Mouse (Mus musculus) T-helper 17 cell (primary cell): ENCODE data around the gene En2.

Experiments used
- in situ Hi-C, 2 experiments: fragments of 300-600 bp; cut with MboI, MseI; formaldehyde crosslinking; loops; 1 replicate in 1 of 2; 2 replicates in 1 of 2; pipeline ENCODE4 v1.15.1; 2025; ENCODE audit warnings: high pct_unique_total_duplicates in 2 of 2

En2 gene

GRCm38 (mm10) chr5:28165358-28166255, at the start of gene En2:
TSS of gene En2 (plus strand) at chr5:28165694.
- in situ Hi-C loops = no loop called here

DNA sequence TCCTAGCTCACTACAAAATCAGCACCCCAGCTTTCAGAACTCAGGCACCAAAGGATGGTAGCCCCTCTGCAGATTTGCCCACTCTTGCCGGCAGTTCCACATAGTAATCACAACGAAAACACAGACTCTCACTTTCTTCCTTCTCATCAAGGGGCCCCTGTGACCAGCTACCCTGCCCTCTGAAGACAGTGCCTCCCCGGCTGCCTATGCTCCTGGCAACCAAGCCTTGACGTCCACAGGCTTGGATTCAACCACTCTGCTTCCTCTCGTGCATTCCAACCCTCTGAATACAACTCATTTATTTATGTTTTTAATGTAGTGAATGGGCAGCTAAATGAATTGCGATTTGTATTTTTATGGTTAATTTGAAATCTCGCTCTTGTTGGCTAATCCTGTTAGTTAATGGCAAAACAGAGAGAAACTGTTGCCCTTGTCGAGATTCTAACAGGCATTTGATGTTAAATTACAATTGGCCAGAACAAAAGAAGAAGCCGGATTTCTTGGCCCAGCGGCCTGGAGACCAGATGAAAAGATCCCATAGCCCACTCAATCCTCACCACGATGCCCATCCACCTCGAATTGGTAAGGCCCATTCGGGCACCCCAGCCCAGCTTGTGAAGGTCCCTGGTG, 48.1 kb upstream of the En2 start:
- in situ Hi-C loops = no loop called here

- in situ Hi-C loops = no loop called here
Measured at GRCm38 (mm10) chr5:28117882-28118530, 47.5 kb upstream of the En2 start.

- in situ Hi-C loops = no loop called here
Measured at GRCm38 (mm10) chr5:28118531-28118925, 47.0 kb upstream of the En2 start.

DNA sequence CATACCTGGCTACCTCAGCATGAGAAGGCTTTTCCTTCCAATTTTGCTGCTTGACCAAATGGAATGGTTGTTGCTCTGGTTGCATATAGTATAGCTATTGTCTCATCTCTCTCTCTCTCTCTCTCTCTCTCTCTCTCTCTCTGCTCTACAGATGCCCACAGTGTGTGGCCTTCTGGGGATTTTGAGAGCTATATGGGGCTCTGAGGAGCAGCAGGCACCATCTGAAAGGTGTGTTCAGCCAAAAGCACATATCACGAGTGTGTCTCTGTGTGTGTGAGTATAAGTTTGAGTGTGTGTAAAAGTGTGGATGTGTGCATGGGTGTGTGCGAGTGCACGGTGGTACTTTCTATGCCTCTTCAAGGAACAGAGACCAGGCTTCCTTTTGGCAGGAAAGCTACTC, 45.9 kb upstream of the En2 start:
- in situ Hi-C loops = no loop called here

DNA sequence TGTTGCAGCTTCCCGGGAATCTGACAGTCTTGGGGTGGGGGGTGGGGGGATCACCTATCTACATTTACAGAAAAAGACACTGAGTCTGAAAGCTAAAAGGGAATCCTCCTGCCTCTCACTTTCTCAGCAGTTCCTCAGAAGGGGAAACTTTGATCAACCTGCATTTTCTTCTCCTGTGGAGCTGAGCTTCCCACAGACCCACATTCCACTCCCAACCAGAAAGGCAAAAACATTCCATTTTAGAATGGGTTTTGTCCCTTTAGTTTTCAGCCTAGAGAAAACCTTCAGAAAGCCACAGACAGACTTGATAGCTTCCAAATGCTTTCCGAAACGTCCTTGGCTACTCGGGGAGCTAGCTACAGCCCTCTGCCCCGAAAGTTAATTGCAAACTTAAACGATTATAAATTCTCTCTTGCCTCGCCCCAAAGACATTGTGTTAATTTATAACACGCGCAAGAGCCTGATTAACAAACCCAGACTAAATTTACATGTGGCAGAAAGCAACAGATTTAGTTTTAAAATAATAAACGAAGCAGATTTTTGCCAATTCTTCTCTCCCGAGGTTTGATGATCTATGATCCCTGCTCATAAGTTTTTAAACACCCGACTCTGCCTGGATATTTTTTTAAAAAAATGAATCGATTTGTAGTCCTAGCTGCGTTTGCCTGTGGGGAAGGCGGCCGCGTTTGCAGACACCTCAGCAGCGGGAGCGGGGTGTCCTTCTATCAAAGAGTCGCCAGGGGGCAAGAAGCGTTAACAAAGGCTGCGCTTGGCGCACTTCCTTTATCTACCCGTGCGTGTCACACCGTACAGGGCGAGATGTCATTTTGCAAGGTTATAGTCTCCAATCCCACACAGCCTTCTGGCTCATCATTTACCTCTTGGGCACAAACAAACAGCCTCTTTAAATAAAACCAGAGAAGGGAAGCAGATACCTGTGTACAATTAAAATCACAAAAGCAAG, 42.7 kb upstream of the En2 start:
- in situ Hi-C loops = no loop called here

DNA sequence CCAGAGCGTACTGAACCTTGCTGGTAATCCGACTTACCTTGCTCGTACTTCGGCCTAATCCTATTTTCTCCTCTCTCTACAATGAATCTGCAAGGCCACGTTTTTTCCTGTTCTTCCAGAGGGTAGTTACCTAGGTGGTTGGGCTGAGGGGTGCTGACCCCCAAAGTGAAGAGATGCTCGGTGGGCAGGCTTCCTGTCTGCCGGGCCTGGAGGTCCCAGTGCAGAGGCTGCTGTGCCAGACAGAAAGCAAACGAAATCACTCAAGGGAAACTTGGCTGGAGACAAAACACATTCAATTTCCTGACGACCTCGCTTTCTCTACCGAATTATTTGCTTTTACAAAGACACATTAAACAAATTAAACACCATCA, 42.1 kb upstream of the En2 start:
- in situ Hi-C loops = no loop called here

DNA sequence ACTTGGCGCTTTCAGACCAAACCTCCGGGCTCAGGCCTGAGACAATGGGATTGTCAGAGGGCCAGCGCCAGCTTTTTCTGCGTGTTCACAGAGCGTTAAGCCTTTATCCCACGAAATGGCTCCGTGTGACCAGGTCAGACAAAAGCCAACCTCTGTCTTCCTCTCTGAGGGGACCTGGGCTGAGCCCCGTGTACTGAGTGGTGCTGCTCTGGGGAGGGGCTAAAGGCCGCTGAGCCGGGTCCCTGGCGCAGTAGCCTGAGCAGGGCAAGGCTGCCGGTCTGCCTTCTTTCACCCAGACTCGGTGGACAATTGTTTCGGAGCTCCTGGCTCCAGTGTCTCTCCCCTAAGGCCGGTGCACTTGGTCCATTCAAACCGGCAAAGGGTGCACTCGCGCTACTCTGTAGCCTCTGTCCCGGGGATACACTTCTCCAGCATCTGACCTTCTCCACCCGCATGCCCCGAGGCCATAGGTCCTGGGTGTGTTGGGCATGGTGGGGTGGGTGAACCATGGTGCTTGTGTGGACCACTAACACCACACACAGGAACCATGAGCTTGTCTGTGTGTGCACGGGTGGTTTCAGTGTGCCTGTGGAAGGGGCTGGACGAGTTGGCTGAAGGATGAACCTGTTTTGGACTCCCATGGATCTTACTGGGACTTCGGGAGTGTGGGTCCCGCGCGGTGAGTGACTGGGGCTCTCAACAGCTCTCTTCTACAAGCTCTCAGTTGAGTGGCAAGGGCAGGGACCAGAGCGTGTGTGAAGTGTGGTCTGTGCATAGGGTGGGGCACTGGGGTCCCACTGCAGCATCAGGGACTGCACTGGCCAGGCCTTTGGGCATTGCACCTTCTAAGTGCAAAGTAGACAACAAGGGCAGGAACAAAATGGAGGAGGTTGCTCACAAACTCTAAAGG, 40.9 kb upstream of the En2 start:
- in situ Hi-C loops = no loop called here

DNA sequence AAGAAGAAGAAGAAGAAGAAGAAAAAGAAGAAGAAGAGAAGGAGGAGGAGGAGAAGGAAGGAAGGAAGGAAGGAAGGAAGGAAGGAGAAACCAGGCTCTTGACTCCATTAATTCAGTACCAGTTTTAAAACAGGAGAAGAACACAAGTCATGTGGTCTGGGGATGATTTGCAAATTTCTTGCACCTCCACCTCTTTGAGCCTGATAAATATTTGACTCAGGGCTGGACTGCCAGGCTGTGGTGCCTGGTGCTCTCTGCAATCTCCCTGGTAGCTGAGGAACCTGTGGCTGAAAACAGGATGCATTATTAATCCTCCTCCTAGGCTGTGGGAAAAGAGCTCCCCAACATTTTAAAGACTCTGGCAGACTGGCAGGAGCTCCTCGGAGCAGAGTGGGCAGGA, 36.6 kb upstream of the En2 start:
- in situ Hi-C loops = no loop called here

DNA sequence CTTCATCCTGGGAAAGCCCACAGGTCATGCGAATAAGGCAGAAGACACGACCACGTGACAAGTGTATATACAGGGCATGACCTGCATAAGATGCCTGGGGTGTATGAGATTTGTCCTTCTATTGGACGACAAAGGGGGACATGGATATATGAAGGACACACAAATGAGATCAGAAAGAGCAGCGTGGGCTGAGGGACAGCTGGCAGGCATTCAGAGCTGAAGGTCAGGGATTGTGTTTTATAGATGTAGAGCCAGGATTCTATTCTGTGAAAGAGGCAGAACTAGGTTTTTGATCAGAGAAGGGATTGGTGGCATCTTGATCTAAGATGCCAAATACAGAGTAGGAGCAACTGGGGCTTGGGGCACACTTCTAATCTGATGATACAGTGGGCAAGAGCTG, 33.3 kb upstream of the En2 start:
- in situ Hi-C loops = no loop called here

DNA sequence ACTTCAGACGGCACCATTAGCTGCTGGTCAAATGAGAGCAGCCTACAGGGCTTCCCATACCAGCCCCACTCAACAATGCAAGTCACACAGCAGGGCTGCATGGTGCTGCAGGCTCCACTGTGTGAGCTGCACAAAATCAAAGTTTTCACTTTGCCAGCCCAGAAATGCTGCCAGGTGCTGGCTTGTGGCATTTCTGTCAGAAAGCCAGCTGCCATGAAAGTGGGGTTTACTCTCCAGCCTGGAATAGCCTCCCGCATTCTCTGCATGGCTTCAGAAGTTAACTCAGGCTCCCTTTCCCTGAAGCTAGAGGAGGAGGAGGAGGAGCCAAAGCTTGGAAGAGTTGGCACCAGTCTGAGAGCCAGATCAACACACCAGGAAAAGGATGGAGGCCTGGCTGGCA, 29.1 kb upstream of the En2 start:
- in situ Hi-C loops = no loop called here

DNA sequence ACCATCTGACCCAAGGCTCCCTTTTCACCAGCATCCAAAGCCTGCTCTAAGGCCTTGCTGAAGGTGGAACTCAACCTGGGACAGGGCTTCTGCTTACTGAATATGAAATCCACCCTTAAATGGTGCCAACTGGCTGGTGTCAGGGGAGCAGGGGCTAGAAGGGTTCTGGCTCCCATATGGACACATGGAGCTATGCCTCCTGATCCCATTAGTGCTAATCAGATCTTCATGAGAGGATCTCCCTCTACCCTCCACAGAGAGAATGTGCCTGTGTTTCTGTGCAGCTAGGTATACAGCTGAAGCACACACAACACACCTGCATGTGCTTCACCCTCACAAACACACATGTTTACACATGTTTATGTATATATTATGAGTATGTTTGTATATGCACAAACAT, 20.9 kb upstream of the En2 start:
- in situ Hi-C loops = no loop called here

DNA sequence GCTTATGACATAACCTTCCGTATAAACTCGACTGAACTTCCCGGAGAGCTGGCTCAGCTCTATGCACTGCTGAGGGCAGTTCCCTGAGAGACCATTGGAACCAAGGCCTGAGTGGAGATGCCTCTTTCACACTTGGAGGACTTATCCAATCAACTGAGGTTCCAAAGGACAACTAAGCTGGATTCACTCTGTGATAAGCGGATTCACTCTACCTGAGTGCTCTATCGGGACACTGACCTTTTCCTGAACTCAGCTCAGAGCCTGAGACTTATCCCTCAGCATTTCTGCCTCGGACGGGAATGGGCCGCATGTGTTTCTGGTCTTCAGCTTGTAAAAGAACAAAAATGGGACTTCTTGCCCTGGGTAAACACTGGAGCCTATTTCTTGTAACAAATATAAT, 19.5 kb upstream of the En2 start:
- in situ Hi-C loops = no loop called here

DNA sequence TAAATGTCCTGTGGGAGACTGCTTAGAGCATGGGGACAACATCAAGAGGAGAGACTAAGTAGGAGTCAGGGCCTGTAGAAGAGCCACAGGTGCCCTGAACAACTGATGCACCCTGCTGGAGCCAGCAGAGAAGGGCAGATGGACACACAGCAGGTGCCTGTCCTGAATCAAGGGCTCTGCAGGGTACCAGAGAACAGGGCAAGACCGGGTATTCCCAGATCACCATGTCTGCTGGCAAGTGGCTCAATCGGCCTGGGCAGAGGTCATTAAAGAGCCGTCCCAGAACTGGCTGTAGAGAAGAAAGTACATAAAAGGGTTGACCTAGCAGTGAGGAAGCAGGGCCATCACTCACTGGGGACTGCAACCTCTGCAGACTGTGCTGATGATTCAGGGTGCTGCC, 17.0 kb upstream of the En2 start:
- in situ Hi-C loops = no loop called here

DNA sequence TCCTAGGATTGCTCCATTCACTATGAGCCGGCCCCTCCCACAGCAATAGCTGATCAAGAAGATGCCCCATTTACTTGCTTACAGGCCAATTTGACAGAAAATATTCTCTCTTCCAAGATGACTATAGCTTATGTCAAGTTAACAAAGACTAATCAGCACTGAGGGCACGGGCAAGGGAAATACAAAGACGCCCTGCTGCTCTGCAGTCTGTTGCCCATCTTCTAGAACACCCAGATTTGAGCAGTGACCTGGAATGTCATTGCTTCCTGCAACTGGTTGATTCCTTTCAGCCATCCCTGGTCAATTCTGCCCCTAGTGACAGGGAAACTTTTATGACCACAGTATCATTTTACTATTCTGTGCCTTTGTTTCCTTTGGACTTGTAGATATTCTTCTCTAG, 16.1 kb upstream of the En2 start:
- in situ Hi-C loops = no loop called here

DNA sequence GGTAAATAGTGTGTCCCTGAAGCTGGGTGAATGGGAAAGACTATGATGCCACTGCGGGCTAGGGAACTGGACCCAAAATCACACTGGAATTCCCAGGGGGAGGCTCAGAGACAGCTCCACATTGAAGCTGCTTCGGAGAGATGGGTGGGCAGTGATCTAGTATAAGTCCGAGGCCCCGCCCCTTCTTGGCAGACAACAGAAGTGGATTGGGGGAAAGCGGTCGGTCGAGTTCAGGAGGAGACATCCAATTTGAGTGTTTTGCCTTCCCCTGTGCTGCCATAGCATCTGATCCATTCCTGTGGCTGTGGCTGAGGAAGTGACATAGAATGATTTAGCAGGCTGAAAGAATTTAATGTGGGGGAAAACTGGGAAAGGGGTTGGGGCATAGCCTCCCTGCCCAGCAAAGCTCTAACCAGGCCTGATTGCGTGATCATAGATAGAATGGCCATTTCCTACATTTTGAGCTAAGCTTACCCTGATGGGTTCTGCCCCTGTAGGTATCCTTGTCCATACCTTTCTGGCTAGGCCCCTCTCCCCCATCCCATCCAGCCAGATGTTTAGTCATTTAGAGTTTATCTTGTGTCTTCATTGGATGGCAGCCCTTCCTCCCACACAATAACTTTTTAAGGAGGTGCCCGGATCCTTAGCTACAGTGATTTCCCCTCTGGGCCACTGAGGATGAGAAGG, 8.3 kb upstream of the En2 start:
- in situ Hi-C loops = no loop called here

DNA sequence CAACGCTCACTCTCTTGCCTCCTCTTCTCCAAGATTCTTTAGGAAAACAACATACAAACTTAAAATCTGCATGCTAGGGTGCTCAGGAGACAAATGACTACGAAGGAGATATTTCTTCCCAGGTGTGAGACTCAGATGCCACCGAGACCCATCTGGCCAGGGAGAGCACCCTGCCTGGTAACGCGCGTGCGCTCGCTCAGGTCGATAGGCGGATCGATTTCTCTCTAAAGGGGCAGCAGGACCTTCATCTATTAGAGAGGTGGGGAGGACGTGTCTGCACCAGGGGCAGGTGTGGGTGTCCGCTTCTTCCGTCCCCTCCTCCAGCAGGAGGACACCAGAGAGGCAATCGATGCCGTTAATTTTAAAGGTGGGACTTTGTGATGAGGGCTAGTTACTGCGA, 7.7 kb upstream of the En2 start:
- in situ Hi-C loops = no loop called here

GRCm38 (mm10) chr5:28158308-28159071, 7.0 kb upstream of the En2 start:
- in situ Hi-C loops = no loop called here

- in situ Hi-C loops = no loop called here
Measured at GRCm38 (mm10) chr5:28159072-28159458, 6.4 kb upstream of the En2 start.
